Mouse (Mus musculus) fibroblast of lung, adult 2 months (primary cell): ENCODE measurements around the gene Hscb.

Experiments used
- DNase-seq: peaks from one replicate; pipeline ENCODE4 v3.0.0-alpha.2; 2011; ENCODE audit warnings: low read depth

Gene Hscb

DNA sequence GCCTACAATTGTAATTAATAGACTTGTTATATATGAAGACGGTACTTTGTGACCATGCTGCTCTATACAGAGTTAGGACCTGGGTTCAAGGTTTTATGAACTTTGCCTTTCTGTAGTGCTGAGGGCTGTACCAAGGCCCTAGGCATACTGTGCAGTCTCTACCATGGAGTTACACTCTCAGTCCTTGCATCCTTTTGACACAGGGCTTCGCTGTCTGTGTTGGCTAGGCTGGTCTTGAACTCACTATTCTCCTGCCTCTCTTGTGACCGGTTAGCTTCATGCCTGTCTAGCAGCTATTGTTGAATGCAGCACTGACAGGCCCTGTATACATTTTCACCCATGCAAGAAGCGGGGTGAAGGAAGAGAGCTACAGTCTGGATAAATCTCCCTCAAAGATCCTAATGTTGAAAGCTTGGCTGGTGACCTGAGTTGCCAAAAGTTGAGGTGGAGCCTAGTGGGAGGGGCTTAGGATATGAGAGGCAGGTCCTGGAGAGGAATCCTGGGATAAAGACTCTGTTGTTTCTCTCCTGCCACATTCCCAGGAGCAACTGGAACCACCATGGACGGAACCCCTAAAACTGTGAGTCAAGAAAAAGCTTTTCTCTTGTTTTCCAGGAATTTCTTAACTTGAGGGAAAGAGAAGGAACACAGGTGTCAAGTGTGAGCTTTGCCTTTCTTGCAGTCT lies 8.4 kb downstream of the Hscb start:
- no peak for DNase-seq

DNA sequence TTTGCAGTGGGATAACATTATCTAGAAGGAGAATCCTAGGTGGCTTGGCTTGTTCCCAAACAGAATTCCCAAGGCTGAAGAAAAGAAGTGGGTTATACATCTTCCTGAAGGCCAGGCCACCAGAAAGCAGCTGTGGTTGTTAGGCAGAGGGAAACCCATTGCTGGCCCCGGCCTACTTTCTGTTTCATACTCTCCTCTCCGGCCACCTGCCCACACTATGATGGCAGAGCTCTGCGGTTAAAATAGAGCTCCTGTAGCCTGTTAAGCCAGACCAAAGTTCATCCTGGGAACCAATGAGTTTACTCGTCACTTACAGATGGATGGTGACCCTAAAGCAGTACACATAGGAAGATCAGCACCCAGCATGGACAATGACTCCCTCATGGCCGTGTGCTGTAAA lies 12.0 kb downstream of the Hscb start:
- DNase-seq = no peak

DNA sequence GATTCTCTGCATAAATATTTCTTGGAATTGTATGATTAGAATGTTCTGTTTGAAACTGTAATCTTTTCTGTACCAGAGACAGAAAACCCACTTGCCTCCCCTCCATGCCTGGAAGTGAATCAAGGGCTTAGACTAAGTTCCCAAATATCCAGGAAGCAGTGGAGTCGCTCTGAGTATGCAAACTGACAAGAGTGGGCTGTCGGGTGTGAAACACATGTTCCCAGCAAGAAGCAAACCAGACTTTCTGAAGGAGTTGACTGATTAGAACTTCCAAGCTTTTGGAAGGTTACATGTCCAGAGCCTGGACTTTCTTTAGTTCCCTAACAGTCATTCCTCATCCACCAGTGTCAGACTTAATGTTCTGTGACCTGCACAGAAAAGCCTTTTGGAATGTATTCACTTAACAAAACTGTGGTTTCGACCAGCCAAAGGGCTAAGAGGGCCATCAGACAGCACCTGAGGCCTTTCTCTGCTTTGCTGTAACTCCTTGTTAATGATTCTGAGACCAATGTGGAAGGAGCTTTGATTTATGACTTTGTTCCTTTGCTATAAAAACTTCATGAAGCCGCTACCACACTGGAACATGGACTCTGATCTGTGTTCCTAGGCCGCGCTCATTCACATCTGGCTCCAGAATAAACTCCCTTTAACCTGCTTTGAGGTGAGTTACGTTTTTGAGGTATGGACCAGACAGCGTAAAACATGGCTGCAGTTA lies 12.6 kb downstream of the Hscb start:
- DNase-seq = no peak

DNA sequence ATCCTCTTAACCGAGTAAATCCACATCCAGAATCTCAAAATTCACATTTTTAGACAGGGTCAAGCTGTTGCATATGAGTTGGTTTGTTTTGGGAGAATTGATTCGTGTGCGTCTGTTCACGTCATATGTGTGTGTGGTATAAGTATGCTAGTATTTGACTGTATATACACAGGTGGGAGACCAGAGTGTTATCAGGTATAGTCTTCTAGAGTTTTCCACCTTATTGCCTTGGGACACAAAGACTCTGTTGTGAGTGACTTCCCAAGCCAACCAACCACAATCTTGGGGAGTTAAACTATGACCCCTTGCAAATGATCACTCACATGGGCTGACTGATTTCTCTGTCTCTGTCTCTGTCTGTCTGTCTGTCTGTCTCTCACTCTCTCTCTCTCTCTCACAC lies 15.2 kb downstream of the Hscb start:
- no peak for DNase-seq

DNA sequence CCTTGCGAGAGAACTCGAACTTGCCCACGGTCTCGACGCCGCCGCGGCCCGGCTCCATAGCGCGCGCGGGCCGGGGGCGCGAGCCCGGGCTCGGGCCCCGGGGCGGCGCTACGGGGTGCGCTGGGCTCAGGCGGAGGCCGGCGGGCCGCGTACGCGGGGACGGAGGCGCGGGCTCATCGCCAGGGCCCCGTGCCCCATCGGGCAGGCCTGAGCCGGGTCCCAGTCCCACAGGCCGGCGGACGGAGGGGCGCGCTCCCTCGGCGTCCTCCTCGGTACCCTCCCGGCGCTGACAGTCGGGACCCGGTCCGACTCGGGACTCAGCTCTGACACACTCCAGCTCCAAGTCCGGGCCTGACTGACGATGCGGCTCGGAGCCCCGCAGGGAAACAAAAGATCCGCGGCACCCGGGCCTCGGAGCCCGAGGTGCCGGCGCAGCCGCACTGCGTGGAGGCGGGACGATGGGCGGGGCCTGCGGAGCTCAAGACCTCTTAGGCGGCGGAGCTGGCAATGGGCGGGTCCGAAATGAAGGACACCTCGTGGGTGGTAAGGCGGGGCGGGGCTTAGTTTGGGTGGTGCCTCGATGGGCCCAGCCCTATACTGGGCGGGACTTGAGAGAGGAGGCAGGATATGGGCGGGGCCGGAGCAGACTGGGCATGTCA lies 29.8 kb downstream of the Hscb start, which contains the start of gene Ulk1:
Gene Ulk1, minus strand, starts transcription at position 431 of the 659 bp plus-strand sequence.
- DNase-seq = peak; percentile 94

DNA sequence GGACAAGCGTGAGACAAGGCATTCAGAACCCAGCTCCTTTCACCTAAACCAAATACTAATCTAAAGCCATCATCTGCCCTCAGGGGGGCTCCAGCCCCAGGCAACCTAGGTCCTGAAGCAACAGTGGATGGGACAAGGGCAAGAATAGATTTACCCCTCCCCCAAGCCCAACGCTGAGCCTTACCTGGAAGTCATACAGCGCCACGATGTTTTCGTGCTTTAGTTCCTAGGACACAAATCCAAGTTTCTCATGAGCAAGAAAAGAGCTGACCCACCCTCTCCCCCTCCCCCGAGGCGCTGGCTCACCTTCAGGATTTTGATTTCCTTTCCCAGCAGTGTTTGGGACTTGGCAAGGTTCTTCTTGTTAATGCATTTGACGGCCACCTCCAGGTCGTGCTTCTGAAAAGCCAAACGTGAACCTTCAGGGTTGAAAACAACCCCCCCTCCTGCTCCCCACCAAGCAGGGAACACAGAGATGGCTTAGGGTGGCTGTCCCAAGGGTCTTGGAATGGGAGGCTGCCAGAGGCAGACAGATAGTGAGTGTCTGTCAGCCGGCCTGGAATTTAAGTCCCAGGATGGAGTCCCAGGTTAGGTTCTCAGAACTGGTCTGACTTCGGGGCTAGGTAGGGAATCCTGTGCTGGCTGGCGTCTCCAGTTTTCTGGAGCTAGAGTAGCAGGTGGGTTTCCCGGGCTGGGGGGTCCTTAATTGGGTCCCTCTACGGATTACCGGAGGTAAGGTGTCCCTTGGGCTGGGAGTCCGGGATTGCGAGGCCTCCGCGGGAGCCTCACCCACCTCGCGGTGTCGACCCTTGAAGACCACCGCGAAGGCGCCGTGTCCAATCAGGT lies 30.5 kb downstream of the Hscb start:
- DNase-seq = peak; percentile 56

DNA sequence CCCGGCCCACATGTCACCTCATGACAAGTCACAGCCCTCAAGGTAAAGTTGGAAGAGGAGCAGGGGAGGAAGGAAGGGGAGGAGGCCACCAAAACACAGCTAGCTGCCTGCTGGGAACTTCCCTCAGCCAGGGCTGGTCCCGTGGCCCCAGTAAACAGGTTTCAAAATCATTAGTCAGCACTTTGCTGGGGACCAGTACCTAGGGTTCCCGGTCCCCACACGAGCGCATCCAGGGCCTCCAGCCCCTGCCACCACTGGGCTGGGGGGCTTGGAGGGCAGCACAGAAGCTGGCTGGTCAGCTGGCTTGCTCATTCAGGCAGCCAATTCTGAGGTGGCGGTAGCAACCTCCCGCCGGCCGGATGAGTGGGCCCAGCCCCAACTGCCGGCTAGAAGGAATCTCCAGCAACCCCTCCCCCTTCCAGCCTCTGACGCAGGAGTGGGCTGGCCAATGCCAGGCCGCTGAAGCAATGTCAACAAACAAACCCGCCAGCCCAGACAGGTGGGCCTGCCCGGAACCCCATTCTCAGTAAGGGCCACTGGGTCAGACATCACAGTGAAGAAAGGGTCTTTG lies 31.4 kb downstream of the Hscb start:
- DNase-seq = peak; percentile 77

DNA sequence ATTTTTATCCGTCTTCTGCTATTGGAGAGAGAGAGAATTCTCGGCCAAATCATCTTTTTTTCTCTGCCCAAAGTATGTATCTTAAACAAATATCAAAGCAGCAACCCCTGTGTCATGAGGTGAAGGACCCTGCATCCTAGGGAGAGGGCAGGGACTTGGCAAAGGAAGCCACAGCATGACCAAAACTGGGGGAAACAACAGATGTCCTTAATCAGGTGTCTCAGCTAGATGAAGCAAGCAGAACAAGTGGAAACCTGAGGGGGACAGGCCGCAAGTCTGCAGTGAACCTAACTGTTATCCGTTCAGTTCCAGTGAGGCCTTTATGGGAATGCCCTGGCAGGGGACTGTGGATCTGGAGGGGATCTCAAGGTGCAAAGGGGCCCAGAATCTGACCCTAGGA lies 32.1 kb downstream of the Hscb start:
- DNase-seq = no peak

DNA sequence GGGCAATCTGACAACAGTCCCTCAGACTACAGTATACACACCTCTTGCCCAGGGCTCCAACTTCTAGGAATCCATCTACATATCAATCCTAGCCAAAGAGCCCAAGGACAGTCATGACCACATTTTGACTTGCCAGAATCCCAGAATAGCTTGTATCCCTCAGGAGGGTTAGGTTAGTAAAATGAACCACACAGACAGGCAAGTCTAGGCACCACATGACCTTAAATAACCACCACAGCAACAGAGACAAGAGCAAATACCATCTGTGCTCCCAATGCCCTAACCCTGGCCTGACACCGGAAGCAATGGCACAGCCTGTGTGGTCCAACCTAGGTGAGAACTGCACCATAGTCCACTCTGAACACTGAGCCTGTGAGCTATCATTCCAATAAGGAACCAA lies 32.9 kb downstream of the Hscb start:
- DNase-seq = no peak

DNA sequence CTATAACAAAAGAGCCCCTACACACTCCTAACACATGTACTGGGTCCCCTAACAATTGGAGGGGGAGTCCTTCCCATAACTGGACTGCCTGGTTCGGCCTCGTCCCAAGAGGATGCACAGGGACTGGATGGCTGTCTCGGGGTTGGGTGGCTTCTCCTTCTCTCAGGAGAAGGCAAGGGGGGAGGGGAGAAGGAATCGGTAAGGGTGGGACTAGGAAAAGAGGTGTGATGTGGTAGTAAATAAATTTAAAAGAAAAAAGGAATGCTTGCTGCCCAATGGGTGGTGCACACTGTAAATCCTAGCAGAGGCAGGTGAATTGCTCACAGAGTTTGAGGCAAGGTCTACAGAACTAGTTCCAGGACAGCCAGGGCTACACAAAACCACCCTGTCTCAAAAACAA lies 33.4 kb downstream of the Hscb start:
- DNase-seq = no peak

DNA sequence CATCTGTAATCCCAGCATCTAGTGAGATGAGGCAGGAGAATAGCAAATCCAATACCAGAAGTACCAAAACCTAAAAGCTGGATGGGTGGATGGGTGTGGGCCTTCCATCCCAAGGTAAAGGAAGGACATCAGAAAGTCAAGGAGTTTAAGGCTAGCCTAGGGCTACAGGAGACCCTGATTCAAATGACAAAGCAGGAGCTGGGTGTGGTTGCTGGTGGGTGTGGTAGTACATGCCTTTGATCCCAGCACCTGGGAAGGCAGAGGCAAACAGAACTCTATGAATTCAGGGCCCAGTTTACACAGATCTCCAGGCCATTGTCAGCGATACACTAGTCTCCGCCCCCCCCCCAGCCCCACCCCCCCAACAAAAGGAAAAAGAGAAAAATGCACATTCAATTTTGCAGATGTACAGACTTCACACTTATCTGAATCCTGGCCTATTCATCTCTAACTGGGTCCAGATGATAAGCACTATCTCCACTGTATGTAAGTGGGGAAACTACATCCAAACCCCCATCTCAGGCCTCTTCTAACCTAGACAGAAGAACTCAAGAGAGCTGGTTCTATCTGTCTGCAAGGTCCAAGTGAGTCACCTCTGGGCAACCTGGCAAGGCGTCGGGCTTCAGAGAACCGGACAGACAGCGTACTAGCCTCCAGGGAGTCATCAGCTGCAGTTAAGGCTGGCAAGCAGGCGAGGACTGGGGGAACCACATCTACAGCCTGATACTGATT lies 35.4 kb downstream of the Hscb start:
- DNase-seq = no peak

DNA sequence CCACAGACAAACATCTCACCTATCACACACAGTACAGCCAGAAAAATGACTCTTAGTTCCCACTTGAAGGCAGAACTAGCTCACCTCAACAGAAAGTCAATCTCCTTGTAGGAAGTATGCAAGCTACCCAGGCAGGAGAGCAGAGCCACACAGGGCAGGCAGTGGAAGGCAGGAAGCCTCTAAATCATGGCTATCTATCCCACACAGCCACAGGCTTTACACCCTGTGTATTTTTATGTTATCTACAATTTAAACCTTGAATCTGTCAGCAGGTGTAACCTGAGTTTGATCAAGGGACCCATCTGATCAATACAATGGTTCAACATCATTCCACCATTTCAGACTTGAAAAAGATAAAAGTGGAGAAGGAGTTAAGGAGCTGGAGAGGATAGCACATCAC lies 36.8 kb downstream of the Hscb start:
- DNase-seq = no peak

DNA sequence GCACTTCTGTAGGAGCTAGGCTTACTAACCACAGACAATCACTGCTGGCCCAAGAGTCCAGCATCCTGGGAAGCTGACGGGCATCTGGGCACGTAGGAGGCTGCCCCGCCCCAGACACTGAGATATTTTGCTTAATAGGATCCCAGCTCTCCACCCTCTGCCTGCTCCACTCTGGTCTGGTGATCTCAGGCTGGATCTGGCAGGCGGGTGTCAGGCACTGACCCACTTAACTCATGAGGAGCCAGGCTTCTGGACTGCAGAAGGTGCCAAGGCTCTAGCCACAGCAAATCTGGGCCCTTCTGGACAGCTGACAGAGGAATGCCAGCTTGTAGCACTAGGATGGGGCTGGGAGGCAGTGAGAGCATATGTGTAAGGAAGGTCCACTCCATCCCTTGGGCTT lies 37.4 kb downstream of the Hscb start:
- peak; percentile 53 for DNase-seq

DNA sequence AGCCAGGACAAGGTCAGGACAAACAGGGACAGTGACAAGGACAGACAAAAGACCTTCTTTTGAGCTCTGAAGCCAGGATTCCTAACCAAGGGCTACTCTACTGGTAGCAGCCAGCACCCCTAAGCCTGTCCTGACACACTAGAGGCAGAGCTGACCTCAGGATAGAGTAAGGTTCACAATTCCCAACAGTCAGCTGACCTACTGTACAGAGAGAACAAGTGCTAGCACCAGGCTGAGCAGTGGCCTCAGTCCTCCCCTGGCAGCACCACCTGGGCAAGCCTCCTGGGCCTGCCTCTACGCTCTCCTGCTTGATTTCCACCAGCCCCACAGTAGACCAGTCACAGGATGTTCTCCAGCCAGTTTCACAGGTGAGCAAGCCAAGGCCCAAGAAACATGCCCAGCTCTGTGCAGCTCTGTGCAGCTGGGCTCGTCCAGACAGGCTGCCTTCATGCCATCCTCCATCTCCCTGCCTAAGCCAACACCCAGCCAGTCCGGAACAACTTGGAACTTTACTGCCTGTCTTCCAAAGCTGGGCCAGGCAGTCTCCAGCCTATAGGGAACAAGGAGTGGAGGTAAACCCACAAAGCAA lies 38.4 kb downstream of the Hscb start:
- no peak for DNase-seq

DNA sequence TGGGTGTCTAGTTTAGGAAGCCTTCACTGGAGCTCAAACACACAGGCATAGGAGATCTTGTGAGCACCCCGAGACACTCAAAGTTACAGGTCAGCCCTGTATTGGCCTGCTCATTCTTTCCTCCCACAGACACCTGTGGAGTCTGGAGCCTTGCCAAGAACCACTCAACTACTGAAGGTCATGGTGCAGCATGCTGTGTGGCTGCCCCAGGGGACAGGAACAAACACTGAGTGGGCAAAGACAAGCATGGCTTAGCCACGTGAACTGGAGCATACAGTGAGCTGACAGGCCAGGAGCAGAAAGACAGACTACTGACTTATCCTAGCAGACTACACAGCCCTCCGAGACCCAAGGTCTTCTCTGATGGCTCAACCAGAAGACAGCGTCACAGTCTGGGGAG lies 41.9 kb downstream of the Hscb start:
- no peak for DNase-seq

DNA sequence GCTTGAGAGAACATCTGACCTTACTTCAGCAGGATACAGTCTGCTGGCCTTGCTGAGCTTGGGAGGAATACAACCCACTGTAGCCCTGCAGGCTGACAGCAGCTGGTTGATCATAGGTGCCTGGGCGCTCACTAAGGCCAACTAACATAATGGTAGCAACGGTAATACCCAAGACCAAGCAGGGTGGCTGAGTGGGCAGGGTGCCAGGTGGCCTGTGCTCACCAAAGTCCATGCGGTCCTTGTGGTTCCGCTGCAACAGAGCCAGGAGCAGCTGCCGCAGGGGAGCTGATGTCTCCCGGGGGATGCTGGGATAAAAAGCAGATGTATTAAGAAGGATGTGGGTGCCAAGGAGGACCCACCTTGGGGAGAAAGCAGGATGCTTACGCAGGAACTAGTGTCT lies 45.2 kb downstream of the Hscb start:
- DNase-seq = no peak

DNA sequence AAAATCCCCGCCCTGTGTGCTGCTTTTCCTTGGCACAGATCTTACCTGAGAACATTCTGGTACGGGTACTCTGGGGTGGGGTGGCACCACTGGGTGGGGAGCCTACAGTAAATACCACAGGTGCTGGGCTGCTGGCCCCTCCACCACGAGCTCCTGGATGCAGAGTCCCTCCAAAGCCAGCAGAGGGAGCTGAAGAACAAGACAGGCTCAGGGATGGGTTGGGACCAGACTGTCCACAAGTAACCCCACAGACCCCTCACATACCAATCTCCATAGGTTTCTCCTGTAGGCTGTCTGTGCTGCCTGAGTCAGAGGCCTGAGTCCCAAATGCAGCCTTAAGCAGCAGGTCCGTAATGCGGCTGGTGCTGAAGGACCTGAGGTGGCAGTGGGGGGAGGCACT lies 50.9 kb downstream of the Hscb start:
- no peak for DNase-seq

DNA sequence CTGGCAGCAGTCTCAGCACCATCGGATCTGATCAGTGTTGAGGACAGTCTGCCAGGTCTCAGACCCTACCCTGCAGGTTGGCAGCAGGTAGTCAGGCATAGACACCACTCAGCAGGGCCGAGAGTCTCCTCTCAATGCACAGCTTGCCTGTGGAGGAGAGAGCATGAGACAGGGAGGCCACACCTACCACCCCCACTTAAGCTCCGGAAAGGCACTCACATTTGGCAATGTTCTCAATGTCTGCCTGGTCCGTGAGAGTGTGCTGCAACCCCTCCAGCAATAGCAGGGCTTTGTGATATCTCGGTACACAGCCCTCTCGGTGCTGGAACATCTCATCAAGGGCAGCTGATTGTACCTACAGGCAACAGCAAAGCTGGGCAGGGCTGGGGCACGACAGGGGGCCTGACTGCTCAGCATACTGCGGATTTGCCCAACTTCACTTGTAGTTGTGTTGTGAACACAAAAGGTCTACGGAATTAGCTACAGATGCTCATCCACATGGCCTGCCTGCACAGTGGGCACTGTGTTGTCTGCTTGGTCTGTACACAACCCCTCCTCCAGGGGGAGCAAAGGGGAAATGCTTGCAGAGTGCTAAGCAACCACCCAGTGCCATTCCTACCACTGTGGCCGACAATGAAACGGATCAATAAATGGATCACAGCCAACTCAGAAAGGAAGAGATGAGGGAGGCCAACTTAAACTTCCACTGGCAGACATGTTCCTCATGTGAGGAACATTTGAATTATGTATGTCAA lies 53.3 kb downstream of the Hscb start:
- no peak for DNase-seq

DNA sequence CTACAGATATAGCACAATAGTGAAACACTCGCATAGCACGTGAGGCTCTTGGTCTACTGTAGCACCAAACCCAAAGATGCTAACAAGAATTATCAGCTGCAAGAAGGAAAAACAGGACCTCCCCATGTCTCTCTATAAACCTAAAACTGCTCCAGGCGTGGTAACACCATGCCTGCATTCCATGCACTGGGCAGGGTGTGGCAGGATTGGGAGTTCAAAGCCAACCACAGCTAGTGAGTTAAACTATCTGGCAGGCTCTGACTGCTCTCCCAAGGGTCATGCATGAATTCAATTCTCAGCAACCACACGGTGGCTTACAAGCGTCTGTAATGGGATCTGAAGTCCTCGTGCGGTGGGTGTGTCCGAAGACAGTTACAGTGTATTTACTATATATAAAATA lies 56.4 kb downstream of the Hscb start:
- DNase-seq = no peak

DNA sequence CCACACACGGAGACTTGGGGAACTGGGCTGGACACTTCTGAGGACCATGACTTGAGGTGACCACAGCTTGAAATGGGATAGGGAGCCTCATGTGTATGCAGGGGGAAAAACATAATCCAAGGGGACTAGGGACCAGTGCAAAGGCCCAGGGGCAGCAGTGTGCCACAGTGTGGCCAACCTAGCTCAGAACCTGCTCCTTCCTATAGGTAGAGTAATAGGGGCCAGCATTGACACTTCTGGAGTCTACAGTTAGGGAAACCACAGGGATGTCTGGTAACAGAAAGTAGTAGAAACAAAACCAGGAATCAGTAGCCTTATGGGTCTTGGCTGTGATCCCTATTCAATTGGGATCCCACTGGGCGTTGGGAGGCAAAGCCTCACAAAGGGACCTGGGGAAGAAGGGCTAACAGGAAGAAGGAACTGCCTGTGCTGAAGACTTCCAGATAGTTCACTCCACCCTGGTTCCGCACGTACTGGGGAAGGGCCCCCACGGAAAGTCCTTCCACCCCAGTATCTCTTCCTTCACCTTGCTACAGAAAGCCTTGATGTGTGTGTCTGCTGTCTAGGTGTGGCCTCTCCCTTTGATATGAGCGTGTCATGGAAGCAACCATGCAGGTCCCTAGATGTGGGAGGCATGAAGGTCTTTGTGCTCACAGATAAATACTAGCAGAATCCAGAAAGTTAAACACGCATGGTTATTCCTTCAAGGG lies 57.9 kb downstream of the Hscb start:
- DNase-seq = no peak
